Mouse (Mus musculus) heart, embryonic 10.5 days (tissue): ENCODE measurements around the gene Mesd. TPM values are rescaled to one million over a fixed set of nuclear protein-coding genes. Genes with fewer than 3 reads are reported as not detected.
A peak's percentile ranks its signal among the peaks of the same experiment; 100 is the strongest.

Experiments used
- DNase-seq: peaks from one replicate; pipeline ENCODE4 v3.0.0-alpha.2; 2017; ENCODE audit warnings: low spot score
- H3K27ac ChIP-seq: fragments of 300-500 bp; sonication (generic); 2 replicates; pipeline ENCODE4 v1.5.1; 2016; ENCODE audit warnings: mild to moderate bottlenecking
- H3K27me3 ChIP-seq: fragments of 300-500 bp; sonication (generic); 2 replicates; pipeline ENCODE4 v1.6.1; 2016; ENCODE audit warnings: mild to moderate bottlenecking; ENCODE audit not compliant: poor library complexity, insufficient read depth, severe bottlenecking
- H3K36me3 ChIP-seq: fragments of 300-500 bp; sonication (generic); 2 replicates; pipeline ENCODE4 v1.6.1; 2016; ENCODE audit warnings: mild to moderate bottlenecking, moderate library complexity
- H3K4me1 ChIP-seq: fragments of 300-500 bp; sonication (generic); 2 replicates; pipeline ENCODE4 v1.6.1; 2016; ENCODE audit warnings: mild to moderate bottlenecking
- H3K4me3 ChIP-seq: fragments of 300-500 bp; sonication (generic); 2 replicates; pipeline ENCODE4 v1.5.1; 2016; ENCODE audit warnings: mild to moderate bottlenecking, moderate library complexity
- H3K9me3 ChIP-seq: fragments of 300-500 bp; sonication (generic); 2 replicates; pipeline ENCODE4 v1.6.1; 2016; ENCODE audit warnings: mild to moderate bottlenecking, moderate library complexity
- WGBS: fragments of 180-500 bp; shearing (Covaris S2); methylation state at CpG from one replicate; pipeline ENCODE4 v1.1.7; 2016; 5-methylcytosine and 5-hydroxymethylcytosine counted together
- polyA plus RNA-seq: library from polyadenylated mRNA; unstranded; fragments of >200 nt; fragmentation: Nextera tagmentation; extraction: Ambion mirVana; gene quantifications from 2 replicates; pipeline ENCODE4 v1.2.1, GENCODE M21; 2016

Gene Mesd
- polyA plus RNA-seq, 1 experiment from 2014 or later: 103 TPM

- peaks cover 22% of the 10 kb centered on the region for H3K36me3 ChIP-seq
- H3K27ac ChIP-seq: no peak overlapping the region
- WGBS: 78% methylated on average over 3 of the region's 3 CpGs
- H3K27me3 ChIP-seq: no peaks in the 10 kb centered on the region
- peaks cover 17% of the 10 kb centered on the region for H3K4me1 ChIP-seq
- 0 out of 2 replicates have a peak, but pooled peaks cover 5% of the 10 kb centered on the region for H3K9me3 ChIP-seq
- DNase-seq: no peak
- no peak overlapping the region for H3K4me3 ChIP-seq
These were observed 20.6 kb downstream of the Mesd start for GRCm38 (mm10) chr7:83904831-83905230.

- whole genome bisulfite sequencing: 68% methylated on average over 3 of the region's 3 CpGs
- DNase-seq: no peak
- no peaks in the 10 kb centered on the region for H3K36me3 ChIP-seq
- H3K27me3 ChIP-seq: no peaks in the 10 kb centered on the region
- H3K4me3 ChIP-seq: no peak overlapping the region
- H3K9me3 ChIP-seq: no peaks in the 10 kb centered on the region
- no peak overlapping the region for H3K27ac ChIP-seq
- H3K4me1 ChIP-seq: no peaks in the 10 kb centered on the region
These were observed 27.6 kb downstream of the Mesd start for GRCm38 (mm10) chr7:83911909-83912308.

- no peak for DNase-seq
- Histone ChIP-seq H3K4me3 (no peak overlapping the region), H3K4me1 (no peaks in the 10 kb centered on the region), H3K36me3 (no peaks in the 10 kb centered on the region), H3K9me3 (no peaks in the 10 kb centered on the region), H3K27me3 (no peaks in the 10 kb centered on the region), H3K27ac (no peak overlapping the region)
- 74% methylated on average over 6 of the region's 6 CpGs for WGBS
These were observed 29.2 kb downstream of the Mesd start for GRCm38 (mm10) chr7:83913405-83913932.

- no peaks in the 10 kb centered on the region for H3K36me3 ChIP-seq
- H3K27ac ChIP-seq: no peak overlapping the region
- WGBS: 68% methylated on average over 9 of the region's 9 CpGs
These were observed 29.7 kb downstream of the Mesd start for GRCm38 (mm10) chr7:83913995-83914394.

GRCm38 (mm10) chr7:83914566-83914965 is 30.3 kb downstream of the Mesd start:
- no peaks in the 10 kb centered on the region for H3K27me3 ChIP-seq

More at GRCm38 (mm10) chr7:83913995-83914394, 29.7 kb downstream of the Mesd start:
- H3K4me1 ChIP-seq: no peaks in the 10 kb centered on the region
- H3K4me3 ChIP-seq: no peak overlapping the region
- H3K9me3 ChIP-seq: no peaks in the 10 kb centered on the region
- no peak for DNase-seq
- H3K27me3 ChIP-seq: no peaks in the 10 kb centered on the region

GRCm38 (mm10) chr7:83920241-83920640 is 36.0 kb downstream of the Mesd start:
- WGBS: 66% methylated on average over 4 of the region's 4 CpGs

More at GRCm38 (mm10) chr7:83914566-83914965, 30.3 kb downstream of the Mesd start:
- H3K4me1 ChIP-seq: no peaks in the 10 kb centered on the region
- H3K27ac ChIP-seq: no peak overlapping the region
- H3K4me3 ChIP-seq: no peak overlapping the region
- H3K9me3 ChIP-seq: no peaks in the 10 kb centered on the region
- WGBS: 0% methylated on average over 3 of the region's 3 CpGs
- H3K36me3 ChIP-seq: no peaks in the 10 kb centered on the region
- DNase-seq: no peak

GRCm38 (mm10) chr7:83921637-83922036 is 37.4 kb downstream of the Mesd start:
- no peak overlapping the region for H3K27ac ChIP-seq
- no peaks in the 10 kb centered on the region for H3K4me1 ChIP-seq
- WGBS: 49% methylated on average over 3 of the region's 3 CpGs
- no peaks in the 10 kb centered on the region for H3K9me3 ChIP-seq
- H3K36me3 ChIP-seq: no peaks in the 10 kb centered on the region
- H3K27me3 ChIP-seq: no peaks in the 10 kb centered on the region
- H3K4me3 ChIP-seq: no peak overlapping the region
- no peak for DNase-seq

More at GRCm38 (mm10) chr7:83920241-83920640, 36.0 kb downstream of the Mesd start:
- Histone ChIP-seq H3K27me3 (no peaks in the 10 kb centered on the region), H3K27ac (no peak overlapping the region), H3K9me3 (no peaks in the 10 kb centered on the region), H3K4me1 (no peaks in the 10 kb centered on the region), H3K36me3 (no peaks in the 10 kb centered on the region), H3K4me3 (no peak overlapping the region)
- DNase-seq: no peak

- H3K36me3 ChIP-seq: no peaks in the 10 kb centered on the region
- no peak overlapping the region for H3K27ac ChIP-seq
- no peak overlapping the region for H3K4me3 ChIP-seq
- H3K27me3 ChIP-seq: 0 out of 2 replicates have a peak, but pooled peaks cover 10% of the 10 kb centered on the region
- no peak for DNase-seq
- 0 out of 2 replicates have a peak, but pooled peaks cover 4% of the 10 kb centered on the region for H3K4me1 ChIP-seq
- 61% methylated on average over 3 of the region's 3 CpGs for WGBS
- no peaks in the 10 kb centered on the region for H3K9me3 ChIP-seq
These were observed 54.9 kb downstream of the Mesd start for GRCm38 (mm10) chr7:83939017-83939721.

- H3K4me1 ChIP-seq: 0 out of 2 replicates have a peak, but pooled peaks cover 4% of the 10 kb centered on the region
- no peak for DNase-seq
- no peaks in the 10 kb centered on the region for H3K36me3 ChIP-seq
- 77% methylated on average over 2 of the region's 2 CpGs for WGBS
- 0 out of 2 replicates have a peak, but pooled peaks cover 6% of the 10 kb centered on the region for H3K27me3 ChIP-seq
- H3K9me3 ChIP-seq: no peaks in the 10 kb centered on the region
- H3K4me3 ChIP-seq: no peak overlapping the region
- no peak overlapping the region for H3K27ac ChIP-seq
These were observed 55.9 kb downstream of the Mesd start for GRCm38 (mm10) chr7:83940136-83940535.

- no peak for DNase-seq
- no peaks in the 10 kb centered on the region for H3K36me3 ChIP-seq
- 80% methylated on average over 8 of the region's 8 CpGs for WGBS
- 0 out of 2 replicates have a peak, but pooled peaks cover 4% of the 10 kb centered on the region for H3K4me1 ChIP-seq
- no peak overlapping the region for H3K27ac ChIP-seq
- H3K9me3 ChIP-seq: no peaks in the 10 kb centered on the region
- H3K4me3 ChIP-seq: no peak overlapping the region
- H3K27me3 ChIP-seq: no peaks in the 10 kb centered on the region
These were observed 57.4 kb downstream of the Mesd start for GRCm38 (mm10) chr7:83941701-83942101.

- Histone ChIP-seq H3K36me3 (no peaks in the 10 kb centered on the region), H3K4me1 (peaks cover 23% of the 10 kb centered on the region), H3K27ac (peak overlapping the region; percentile 76), H3K27me3 (no peaks in the 10 kb centered on the region), H3K9me3 (no peaks in the 10 kb centered on the region), H3K4me3 (no peak overlapping the region)
- DNase-seq: no peak
- WGBS: 41% methylated on average over 7 of the region's 7 CpGs
These were observed 64.5 kb downstream of the Mesd start for GRCm38 (mm10) chr7:83948743-83949142.

- Histone ChIP-seq H3K27ac (peak overlapping the region; percentile 76; the same call in 1 of the 2 replicates), H3K4me1 (peaks cover 23% of the 10 kb centered on the region), H3K9me3 (no peaks in the 10 kb centered on the region), H3K36me3 (no peaks in the 10 kb centered on the region), H3K27me3 (no peaks in the 10 kb centered on the region), H3K4me3 (no peak overlapping the region)
- DNase-seq: peak; percentile 80
- WGBS: 28% methylated on average over 6 of the region's 6 CpGs
These were observed 65.4 kb downstream of the Mesd start for GRCm38 (mm10) chr7:83949662-83950061.
